9 mouse cellular contexts compared by ENCODE assay signal in the genomic region with DNA sequence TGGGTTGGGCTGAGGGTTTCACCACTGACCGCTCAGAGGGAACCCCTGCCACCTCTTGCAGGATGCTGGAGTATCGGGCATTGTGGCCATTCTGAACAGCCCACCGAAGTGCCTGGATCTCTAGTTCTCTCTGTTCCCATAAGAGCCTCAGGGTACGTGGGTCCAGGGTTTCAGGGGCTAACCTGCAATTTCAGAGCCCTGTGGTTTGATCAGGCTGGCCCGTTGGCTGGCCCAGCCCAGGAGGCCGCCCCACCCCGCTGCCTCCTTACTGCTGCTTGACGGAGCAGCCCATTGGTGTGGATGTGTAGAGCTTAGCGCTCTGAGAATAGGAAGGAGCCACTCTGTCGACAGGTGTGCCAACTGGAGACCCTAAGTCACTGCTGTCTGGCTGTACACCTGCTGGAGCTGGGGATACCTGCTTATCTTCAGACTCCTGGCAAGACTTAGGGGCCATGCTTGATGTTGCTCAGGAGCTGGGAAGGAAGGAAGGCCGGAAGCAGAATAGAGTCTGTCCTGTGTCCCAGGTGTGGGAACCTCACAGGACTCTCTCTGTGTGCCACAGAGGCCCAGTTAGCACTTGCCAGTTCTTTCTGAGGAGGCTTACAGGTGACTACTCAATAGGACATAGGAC. TPM values are rescaled to one million over a fixed set of nuclear protein-coding genes. Genes with fewer than 3 reads are reported as not detected.
DNase-seq lines count a peak whose midpoint lies in the region; ATAC-seq and TF ChIP-seq lines count a peak whose summit lies in the region.
"Had no signal": no experiment of that assay in that cellular context is flagged by ENCODE, and none has a peak within 500 bp of the region (broad histone marks: within the 10 kb centered on the region; RNA-seq: fewer than 3 reads in every experiment).

A gene (minus strand): TSS at position 476 of the 631 bp plus-strand sequence.

- peak within 1 kb of the TSS; percentile 83 for H3K4me2 ChIP-seq in heart, embryonic 12.5 days
- H3K4me2 ChIP-seq in hindbrain, embryonic 14.5 days (replicated peaks): peak within 1 kb of the TSS; percentile 83
- H3K4me2 ChIP-seq in midbrain, embryonic 13.5 days (replicated peaks): peak within 1 kb of the TSS; percentile 91

- no peaks in the 10 kb centered on the region for H3K9me3 ChIP-seq in heart, embryonic 12.5 days (replicated peaks)
- H3K9me3 ChIP-seq in G1E (replicated peaks): no peaks in the 10 kb centered on the region
- H3K9me3 ChIP-seq in hindbrain, embryonic 14.5 days (ENCODE audit: control insufficient read depth, low read length): no peaks in the 10 kb centered on the region
- H3K9me3 ChIP-seq in midbrain, embryonic 13.5 days: no peaks in the 10 kb centered on the region

- no peak for ATAC-seq in heart, embryonic 12.5 days (ENCODE audit: insufficient number of reproducible peaks, low FRiP score)
- ATAC-seq in G1E (ENCODE audit: extremely low read depth, insufficient number of reproducible peaks, low FRiP score, poor library complexity, severe bottlenecking): no peak
- ATAC-seq in hindbrain, embryonic 14.5 days (ENCODE audit: low FRiP score): no peak
- no peak for ATAC-seq in midbrain, embryonic 13.5 days

- peaks cover 10% of the 10 kb centered on the region; the same call in 1 of the 2 replicates for H3K27me3 ChIP-seq in heart, embryonic 12.5 days (replicated peaks)
- H3K27me3 ChIP-seq in G1E (ENCODE audit: insufficient read depth, low read length): peaks cover 50% of the 10 kb centered on the region
- no peaks in the 10 kb centered on the region for H3K27me3 ChIP-seq in hindbrain, embryonic 14.5 days (ENCODE audit: control insufficient read depth, insufficient read depth, low read length)
- no peaks in the 10 kb centered on the region for H3K27me3 ChIP-seq in midbrain, embryonic 13.5 days

- intact Hi-C loops in heart, postnatal 14 days (cut with DNase I): no loop called here

- no peak for TF ChIP-seq CTCF in G1E (IDR thresholded peaks at IDR 0.05; ENCODE audit: low read depth, low read length)

- H3K36me3 ChIP-seq in heart, embryonic 12.5 days: 0 out of 2 replicates have a peak, but pooled peaks cover under 1% of the 10 kb centered on the region
- peaks cover 24% of the 10 kb centered on the region for H3K36me3 ChIP-seq in G1E (replicated peaks)
- H3K36me3 ChIP-seq in hindbrain, embryonic 14.5 days (replicated peaks; ENCODE audit: control insufficient read depth, insufficient read depth): no peaks in the 10 kb centered on the region; the same call in 1 of the 2 replicates
- peaks cover 8% of the 10 kb centered on the region for H3K36me3 ChIP-seq in midbrain, embryonic 13.5 days

- no peak for DNase-seq in heart, postnatal 14 days
- no peak for DNase-seq in G1E (ENCODE audit: low spot score)
- no peak for DNase-seq in hindbrain, embryonic 14.5 days (ENCODE audit: low spot score)
- DNase-seq in embryo, embryonic 11 days: no peak
- no peak for DNase-seq in urinary bladder, postnatal 25 days (ENCODE audit: low spot score)
- DNase-seq in frontal cortex, postnatal 14 days (ENCODE audit: low spot score in 2 of 2): no peak
- DNase-seq: thymus, adult 2 months had no signal

- H3K4me3 ChIP-seq in heart, embryonic 12.5 days: peak within 1 kb of the TSS; percentile 74
- peak within 1 kb of the TSS; percentile 80 for H3K4me3 ChIP-seq in G1E (ENCODE audit: low read depth, low read length)
- peak within 1 kb of the TSS; percentile 62 for H3K4me3 ChIP-seq in hindbrain, embryonic 14.5 days (replicated peaks; ENCODE audit: low read length)
- peak within 1 kb of the TSS; percentile 70 for H3K4me3 ChIP-seq in midbrain, embryonic 13.5 days (replicated peaks)

- H3K9ac ChIP-seq in heart, embryonic 12.5 days: peak within 1 kb of the TSS; percentile 76; the same call in 1 of the 2 replicates
- H3K9ac ChIP-seq in hindbrain, embryonic 14.5 days: peak within 1 kb of the TSS; percentile 50
- peak within 1 kb of the TSS; percentile 69 for H3K9ac ChIP-seq in midbrain, embryonic 13.5 days (replicated peaks)

- peak within 1 kb of the TSS; percentile 65; the same call in 1 of the 2 replicates for H3K27ac ChIP-seq in heart, embryonic 12.5 days (ENCODE audit: poor library complexity, severe bottlenecking)
- H3K27ac ChIP-seq in hindbrain, embryonic 14.5 days: peak within 1 kb of the TSS; percentile 76
- H3K27ac ChIP-seq in midbrain, embryonic 13.5 days: peak within 1 kb of the TSS; percentile 88

- H3K4me1 ChIP-seq in heart, embryonic 12.5 days (replicated peaks): peaks cover 18% of the 10 kb centered on the region
- H3K4me1 ChIP-seq in G1E (ENCODE audit: insufficient read depth, low read depth, low read length): peaks cover 51% of the 10 kb centered on the region
- H3K4me1 ChIP-seq in hindbrain, embryonic 14.5 days (replicated peaks; ENCODE audit: control insufficient read depth, insufficient read depth, low read length): peaks cover 14% of the 10 kb centered on the region
- H3K4me1 ChIP-seq in midbrain, embryonic 13.5 days (replicated peaks): peaks cover 29% of the 10 kb centered on the region

- 92% methylated on average over 11 of the region's 11 CpGs for WGBS in heart, embryonic 12.5 days
- 92% methylated on average over 11 of the region's 11 CpGs for WGBS in hindbrain, embryonic 14.5 days
- 93% methylated on average over 11 of the region's 11 CpGs for WGBS in midbrain, embryonic 13.5 days

RNA-seq across cellular contexts. Expression of the gene that starts here (rescaled TPM):
- 1.3 and 1.4 TPM in 2 replicates for polyA plus RNA-seq in heart, embryonic 12.5 days (2016; fragmentation: Nextera tagmentation; extraction: Ambion mirVana)
- total RNA-seq in heart, postnatal 14 days (2021): not detected
- total RNA-seq in G1E (2014; fragmentation: Nextera tagmentation): 1.6 and 2.2 TPM in 2 replicates
- 0.52 and 0.93 TPM in 2 replicates for total RNA-seq in G1E (2017)
- 0.42 and 0.49 TPM in 2 replicates for polyA plus RNA-seq in G1E (2012)
- 0.20 and 0.66 TPM in 2 replicates for polyA plus RNA-seq in hindbrain, embryonic 14.5 days (2014; fragmentation: Nextera tagmentation; extraction: Ambion mirVana)
- 1.8 and 2.1 TPM in 2 replicates for polyA plus RNA-seq in midbrain, embryonic 13.5 days (2015; fragmentation: Nextera tagmentation; extraction: Ambion mirVana)
